Mouse (Mus musculus) kidney, adult 9 months (tissue): ENCODE results near the gene Unc13b.
"Not testable (repeated sequence)": the region's sequence is repeated elsewhere in the genome, so short reads cannot be mapped to it uniquely, and the experiment has no call there.

ENCODE experiments used
- DNase-seq: peaks from one replicate; pipeline ENCODE4 v3.0.0; 2022

Unc13b gene

DNA sequence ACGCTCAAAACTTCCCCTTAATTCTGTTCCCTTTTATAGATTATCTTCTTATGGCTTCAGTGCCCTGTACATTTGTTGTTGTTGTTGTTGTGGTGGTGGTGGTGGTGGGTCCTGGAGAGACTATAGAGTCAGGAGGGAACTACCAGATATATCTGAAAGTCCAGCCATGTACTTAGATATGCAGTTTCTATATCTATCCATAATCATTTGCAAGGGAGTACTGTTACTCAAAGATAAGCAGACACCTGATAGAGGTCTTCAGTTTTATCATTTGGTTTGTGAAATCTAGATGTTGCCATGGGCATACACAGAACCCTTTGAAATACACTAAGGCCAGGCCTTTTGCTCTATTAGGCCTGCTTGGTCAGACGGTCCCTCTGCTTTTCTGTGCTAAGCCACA, 55.8 kb downstream of the Unc13b start:
- DNase-seq = no peak

DNA sequence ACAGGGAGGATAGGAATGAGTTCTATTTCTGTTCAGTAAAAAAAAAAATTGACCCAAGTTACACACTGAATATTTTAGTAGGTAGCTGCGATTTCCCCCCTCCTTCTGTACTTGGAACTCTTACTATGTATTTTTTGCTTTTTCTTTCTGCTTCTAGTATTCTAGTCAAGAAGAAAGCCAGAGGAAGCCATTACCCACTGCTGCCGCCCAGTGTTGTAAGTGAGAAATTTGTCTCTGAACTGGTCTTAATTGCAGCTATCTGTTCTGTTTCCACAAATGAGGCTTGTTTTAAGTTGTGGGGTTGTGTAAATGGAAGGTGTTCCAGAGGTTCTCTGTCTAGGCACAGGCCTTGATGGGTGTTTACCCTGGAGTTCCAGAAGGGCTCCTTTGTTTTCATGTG, 56.2 kb downstream of the Unc13b start:
- DNase-seq = peak; percentile 56

DNA sequence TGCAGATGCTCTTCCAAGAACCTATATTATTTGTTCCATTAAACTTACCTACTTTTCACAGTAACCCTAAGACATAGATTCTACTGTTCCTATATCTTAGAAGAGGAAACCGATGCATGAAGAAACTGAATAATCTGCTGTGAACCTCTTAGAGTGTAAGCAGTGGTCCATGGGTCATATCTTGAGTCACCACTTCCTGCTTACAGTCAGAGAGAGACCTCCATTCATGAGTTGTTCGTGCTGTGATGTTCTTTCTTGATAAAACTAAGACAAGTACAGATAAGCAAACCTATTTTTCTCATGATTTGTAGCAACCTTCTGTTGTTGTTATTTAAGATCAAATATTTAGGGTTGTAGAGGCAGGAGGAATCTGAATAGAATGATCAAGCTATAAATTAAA, 57.5 kb downstream of the Unc13b start:
- no peak for DNase-seq

DNA sequence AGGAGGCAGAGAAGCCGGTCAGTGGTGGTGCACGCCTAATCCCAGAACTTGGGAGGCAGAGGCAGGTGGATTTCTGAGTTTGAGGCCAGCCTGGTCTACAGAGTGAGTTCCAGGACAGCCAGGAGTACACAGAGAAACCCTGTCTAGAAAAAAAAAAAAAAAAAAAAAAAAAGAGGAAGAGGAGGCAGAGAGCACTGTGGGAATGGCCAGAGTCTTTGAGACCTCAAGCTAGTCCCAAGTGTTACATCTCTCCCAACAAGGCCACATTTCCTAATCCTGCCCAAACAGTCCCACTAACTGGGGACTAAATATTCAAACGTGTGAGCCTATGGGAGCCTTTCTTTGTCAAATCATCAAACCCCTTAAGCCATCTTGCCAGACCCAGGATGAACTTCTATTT, 71.0 kb downstream of the Unc13b start:
- no peak for DNase-seq

DNA sequence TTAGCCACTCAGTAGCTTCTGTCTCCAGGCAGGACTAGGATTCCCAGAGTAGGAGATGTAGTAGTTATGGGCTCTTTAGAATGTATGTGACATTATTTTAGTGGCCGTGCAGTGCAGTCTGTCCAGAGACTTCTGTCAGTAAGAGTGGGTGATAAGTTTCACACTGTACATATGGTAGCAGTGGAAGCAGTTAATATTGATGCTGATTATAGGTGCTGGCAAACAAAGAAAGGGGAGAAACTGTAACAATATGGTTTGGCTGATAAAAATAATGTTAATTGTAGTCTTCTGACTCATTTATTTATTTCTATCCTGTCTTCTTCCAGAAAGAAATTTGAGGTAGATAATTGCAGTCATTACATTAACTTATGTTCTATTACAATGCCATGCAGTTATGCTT, 83.9 kb downstream of the Unc13b start:
- no peak for DNase-seq

DNA sequence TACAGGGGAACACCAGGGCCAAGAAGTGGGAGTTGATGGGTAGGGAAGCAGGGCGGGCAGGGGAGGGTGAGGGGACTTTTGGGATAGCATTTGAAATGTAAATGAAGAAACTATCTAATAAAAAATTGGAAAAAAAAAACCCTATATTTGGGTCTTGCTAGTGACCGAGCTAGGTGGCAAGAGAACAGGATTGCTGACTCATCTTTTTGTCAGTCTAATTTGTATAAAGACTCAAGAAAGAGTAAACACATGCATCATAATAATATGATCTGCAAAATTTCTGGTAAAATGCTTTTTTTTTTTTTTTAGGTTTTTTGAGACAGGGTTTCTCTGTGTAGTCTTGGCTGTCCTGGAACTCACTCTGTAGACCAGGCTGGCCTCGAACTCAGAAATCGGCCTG, 93.7 kb downstream of the Unc13b start:
- not testable (repeated sequence) for DNase-seq

DNA sequence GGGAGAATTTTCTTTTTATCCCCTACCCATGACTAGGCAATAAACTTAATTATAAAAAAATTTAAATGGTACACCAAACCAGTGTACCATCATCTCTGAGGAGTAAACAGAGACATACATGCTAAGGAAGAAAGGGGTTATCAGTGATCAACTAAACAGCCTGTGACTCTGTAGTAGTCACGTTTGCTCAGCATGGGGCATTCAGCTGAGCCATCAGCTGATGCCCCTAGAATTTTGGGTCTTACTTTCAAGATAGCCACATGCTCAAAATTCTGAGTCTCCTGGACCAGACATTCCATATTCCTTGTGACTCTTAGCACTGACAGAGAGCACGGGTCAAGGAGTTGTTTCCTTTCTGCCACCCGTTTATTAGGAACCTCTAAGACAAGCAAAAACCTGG, 101.3 kb downstream of the Unc13b start:
- DNase-seq = no peak

DNA sequence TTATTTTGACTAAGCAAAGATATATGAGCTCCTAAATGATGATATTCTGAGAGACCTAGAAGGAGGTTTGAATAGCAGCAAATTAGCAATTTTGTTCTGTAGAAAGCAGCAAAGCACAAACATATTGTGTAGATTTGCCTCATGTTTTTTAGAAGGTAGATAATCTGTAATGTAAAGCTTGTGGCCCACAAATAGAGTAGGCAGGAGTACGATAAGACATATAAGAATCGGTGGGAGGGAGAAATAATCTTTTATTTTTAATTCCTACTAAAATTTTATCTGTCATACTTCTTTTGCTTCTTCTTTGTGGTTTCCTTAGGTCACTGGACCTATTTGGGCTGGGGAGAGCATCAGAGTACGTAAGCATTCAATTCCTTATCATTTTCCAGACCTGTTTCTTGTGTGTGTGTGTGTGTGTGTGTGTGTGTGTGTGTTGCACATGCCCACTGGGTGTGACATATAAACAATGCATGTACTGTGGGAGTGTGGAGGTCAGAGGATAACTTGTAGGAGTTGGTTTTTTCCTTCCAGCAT, 102.4 kb downstream of the Unc13b start:
- DNase-seq = no peak

DNA sequence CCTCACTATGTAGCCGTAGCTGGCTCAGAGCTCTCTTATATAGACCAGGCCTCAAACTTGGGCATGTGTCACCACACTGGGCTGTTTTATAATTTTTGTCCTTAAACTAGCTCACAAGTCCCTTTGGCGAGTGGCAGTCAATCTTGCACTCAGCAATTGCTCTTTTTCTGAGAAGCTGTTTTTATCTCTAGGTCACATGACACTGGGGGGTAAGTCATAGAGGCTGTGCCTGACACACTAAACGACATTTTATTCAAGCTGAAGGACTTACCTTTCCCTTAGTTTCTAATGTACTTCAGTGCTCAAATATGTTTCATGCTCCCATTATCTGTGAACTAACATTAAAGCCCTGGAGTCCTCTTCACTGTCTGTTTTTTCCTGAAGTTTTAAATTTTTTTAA, 104.5 kb downstream of the Unc13b start:
- DNase-seq = no peak

DNA sequence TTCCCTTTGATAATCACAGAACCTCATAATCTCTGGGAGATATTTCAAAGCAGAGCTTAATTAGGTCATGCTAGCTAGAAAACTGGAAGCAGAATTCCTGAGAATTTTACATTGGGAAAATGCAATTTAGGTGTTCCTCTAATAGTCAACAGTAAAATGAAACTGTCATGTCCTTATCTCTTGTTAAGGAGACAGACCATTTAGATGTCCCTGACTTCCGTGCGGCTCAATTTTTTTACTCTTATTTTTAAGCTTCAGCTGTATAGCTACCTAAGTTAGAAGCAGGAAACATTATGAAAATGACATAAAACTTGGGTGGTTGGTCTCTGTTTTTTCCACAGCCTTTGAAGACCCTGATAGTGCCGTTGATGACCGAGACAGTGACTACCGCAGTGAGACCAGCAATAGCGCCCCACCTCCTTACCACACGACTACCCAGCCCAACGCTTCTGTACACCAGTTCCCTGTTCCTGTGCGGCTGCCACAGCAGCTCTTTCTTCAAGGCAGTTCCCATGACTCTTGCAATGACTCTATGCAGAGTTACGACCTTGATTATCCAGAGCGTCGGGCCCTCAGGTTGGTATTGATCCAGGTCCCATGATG, 106.8 kb downstream of the Unc13b start:
- no peak for DNase-seq

DNA sequence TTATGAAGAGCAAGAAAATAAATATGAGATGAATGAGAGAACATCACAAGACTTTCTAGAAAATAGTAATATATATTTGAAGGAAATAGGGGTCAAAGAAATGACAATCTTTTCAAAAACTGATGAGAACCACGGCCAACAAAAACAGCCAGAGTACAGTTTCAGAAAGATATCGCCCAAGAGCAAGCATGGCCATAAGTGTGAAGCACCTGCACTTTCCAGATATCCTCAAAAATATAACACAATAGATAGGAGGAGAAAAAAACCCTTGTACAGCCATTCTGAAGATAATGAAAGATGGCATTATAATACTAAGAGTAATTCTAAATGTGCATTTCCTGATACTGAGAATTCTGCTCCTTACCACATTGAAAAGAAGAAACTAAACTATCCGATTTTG, 111.3 kb downstream of the Unc13b start:
- DNase-seq = no peak

DNA sequence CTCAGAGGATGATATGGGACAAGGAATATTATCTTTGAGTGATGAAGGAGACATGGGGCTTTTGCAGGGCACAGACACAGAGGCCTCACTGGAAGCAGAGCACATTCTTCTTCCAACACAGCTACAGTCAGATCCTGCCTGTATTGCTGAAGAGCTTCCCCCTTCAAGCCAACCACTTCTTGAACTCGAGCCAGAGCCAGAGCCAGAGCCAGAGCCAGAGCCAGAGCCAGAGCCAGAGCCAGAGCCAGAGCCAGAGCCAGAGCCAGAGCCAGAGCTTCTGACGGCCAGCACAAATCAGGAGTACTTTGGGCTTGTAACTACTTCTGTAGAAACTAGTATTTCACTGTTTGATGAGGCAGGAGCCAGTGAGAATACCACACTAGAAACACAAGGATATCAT, 118.4 kb downstream of the Unc13b start:
- DNase-seq = peak; percentile 9

DNA sequence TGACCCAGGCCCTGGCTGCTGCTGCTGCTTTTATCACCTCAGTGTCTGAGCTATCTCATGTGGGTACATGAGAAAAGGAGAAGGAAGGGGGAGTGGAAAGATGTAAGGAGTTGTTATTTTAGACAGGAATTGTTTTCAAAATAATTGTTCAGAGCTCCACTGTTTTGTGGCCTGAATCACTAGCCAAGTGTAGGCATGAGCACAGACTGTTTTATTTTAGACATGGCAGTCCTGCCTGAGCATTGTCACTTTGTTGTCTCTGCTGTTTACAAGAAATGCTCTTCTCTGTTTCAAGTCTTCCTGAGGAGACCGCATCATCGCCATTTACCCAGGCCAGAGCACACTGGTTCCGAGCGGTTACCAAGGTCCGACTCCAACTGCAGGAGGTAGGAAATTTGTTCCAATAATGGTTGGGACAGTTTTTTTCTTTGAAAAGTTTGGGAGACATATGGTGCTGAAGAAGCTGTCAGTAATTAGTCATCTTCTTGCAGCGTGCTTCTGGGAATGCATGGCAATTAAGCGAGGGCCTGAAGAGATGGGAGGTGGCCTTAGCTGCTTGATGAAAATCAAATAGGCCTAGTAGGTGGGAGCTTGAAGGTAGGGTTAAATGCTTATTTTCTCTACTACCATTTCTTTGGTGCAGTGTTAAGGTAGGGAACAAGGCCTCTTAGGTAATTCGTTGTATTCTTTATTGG, 123.9 kb downstream of the Unc13b start:
- DNase-seq = no peak

DNA sequence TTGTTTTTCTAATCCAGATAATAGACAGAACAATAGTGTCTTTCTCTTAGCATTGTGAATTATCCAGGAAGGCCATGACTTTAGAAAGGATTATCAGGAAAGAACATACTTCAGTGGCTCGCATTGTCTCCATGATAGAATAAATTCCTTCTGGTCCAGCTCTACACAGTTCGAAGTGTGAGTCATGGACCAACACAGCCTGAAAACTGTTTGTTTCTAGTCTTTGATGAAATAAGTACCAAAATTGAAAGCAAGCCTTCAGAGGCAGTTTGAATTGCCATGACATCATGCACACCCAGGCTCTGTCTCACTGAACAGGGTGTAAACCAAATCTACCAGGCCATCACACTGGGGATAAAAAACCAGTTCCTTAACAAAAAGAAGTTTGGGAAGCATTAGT, 128.7 kb downstream of the Unc13b start:
- DNase-seq = no peak

DNA sequence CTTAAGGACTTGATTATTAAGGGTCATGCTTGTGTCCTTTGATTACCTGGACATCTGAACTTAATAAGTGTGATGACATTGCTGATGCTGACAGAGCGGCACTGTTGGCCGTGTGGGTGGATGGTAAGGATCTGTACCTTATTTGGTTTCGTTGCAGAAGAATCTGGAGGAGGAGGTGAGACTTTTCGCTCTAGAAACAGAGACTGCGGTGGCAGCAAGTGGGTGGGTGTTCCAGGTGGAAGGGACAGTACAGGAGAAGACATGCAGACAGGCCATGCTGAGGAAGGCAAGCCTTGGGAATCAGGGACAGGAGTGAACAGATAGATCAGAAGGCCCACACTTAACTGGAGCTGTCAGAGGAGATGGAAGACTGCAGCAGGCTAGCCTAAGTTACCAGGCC, 130.6 kb downstream of the Unc13b start:
- DNase-seq = no peak

DNA sequence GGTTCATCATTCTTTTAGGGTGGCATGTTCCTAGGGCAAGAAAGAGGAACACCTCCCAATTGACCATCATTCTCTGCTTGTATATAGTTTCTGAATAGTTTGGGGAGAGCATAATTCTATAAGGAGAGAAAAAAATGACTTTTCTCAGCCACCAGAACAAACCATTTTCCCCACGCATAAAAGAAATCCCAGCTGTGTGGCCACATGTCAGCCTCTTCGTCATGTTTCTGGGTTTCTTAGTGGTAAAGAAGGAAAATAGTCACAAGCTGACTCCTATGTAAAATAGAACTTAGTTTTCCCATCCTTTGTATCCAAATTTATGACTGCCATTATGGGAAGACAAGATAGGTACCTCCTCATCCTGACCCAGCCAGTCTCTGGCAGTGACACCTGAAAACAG, 146.2 kb downstream of the Unc13b start:
- no peak for DNase-seq

DNA sequence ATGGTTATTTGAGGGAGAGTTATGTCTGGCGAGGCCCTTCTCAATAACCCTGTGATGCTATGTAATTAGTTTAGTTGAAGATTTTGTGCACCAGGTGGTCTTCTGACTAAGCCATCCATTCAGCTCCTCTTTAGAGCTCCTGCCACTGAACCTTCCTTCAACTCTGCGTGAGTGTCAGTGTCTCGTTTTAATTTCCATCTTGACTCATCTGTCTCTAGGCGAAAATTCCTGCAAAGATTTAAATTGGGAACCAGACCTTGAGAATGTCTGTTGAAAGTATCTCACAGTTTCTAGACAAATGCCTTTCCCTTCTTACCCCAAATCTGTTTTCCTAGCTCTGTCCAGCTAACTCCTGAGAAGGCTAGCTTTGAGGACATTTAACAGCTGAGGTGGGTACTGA, 146.8 kb downstream of the Unc13b start:
- DNase-seq = no peak

DNA sequence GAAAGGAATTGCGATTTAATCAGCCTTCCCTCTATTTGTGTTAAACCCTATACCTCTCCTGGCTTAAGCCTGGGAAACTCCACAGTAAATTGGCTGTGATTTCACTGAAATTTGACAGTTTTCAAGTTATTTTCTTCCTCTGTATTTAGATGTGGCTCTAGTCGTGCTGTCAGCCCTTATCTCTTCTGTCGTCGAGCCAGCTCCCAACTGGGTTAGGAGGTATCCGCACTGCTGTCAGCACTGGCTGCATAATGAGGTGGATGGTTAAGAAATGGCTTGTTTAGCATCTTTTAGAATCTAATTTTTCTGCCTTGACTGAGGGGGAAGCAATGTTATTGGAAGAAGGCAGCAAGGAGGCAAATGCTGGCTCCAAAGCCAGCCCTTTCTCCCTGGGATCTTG, 148.2 kb downstream of the Unc13b start:
- no peak for DNase-seq

DNA sequence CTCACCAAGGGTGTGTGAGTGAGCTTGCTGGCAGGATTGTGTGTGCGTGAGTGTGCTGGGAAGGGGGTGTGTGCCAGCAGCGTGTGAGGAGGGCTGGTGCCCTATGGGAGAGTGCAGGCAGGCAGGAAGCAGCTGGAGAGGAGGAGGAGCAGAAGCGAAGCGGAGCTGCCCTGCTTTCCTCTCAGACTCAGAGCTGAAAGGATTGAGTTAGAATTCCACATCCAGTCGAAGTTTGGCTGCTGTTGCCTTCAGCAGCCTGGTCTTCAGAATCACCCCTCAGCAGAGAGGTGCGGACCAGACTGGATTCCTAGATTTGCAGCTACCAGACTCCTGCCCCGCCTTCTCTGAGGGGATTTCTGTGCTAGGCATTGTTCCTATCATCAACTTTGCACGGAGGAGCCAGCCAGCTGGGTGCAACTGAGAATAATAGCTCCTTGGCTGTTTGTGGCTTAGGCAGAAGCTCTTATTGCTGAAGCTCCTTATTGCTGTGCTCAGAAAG, 150.4 kb downstream of the Unc13b start:
- DNase-seq = no peak

DNA sequence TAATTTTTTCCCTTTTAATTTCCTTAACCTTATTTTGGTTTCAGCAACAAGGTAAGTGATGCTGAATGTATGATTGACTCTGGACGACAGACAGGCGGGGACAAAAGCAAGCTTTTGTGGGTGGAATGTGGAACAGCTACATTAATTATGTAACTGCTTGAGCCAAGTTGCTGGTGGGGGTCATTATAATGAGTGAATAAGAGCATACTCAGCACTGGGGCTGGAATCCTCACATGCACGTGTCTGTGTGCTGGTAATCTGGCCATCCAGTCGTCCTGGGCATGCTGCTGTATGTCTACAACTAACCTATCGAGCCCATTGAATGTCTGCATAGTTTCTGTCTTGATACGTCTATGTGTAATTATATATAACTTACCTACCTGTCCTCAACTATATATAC, 150.9 kb downstream of the Unc13b start:
- no peak for DNase-seq

DNA sequence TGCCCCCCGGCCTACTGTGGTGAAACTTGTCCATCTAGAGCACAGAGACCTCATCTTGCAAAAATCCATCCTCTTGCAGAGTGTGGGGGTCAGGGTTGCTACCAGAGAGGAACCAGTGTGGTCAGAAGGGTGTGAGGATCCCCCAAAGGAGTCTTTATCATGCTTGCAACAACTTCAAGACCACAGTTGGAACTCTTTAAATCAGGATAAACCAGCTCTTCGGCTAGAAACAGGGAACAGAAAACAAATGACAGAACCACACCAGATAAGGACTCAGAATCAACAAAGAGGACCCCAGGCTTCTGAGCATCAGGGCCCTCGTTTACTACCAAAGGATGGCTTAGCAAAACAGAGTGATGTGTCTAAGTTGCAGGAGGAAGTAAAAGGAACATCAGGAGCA, 157.7 kb downstream of the Unc13b start:
- DNase-seq = no peak

DNA sequence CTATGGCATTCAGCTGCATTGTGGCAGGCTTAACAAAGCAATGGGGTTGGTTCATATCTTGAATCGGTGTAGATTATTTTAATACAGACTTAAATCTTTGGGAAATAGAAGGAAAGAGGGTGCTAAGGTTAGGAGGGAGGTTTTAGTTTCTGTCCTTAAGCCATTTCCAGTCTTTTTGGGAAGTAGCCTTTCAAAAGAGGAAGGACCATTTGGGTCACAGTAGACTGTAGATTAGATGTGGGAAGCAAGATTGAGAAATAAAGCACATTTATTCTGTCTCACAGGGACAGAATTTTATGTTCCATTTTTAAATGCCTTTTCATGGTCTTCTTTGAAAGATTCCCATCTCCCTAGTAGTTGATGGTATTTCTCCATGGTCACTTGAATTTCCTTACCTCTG, 159.2 kb downstream of the Unc13b start:
- DNase-seq = no peak

DNA sequence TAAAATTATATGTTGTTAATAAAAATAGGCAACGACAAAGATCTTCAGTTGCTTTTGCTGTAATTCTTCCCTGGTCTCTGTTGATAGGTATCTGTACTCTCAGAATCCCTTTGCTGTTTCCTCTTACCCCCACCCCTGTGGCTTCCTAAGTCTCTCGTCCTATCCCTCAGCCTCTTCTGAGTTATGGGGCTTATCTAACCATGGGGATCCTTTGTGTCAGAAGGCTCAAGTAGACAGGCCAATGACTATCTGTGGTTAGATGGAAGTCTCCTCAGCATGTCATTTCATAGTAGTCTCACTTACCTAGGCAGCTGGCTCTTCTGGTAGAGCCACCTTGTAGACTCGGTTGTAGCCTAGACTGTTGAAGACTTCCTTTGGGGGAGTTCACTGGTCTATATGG, 173.1 kb downstream of the Unc13b start:
- no peak for DNase-seq

DNA sequence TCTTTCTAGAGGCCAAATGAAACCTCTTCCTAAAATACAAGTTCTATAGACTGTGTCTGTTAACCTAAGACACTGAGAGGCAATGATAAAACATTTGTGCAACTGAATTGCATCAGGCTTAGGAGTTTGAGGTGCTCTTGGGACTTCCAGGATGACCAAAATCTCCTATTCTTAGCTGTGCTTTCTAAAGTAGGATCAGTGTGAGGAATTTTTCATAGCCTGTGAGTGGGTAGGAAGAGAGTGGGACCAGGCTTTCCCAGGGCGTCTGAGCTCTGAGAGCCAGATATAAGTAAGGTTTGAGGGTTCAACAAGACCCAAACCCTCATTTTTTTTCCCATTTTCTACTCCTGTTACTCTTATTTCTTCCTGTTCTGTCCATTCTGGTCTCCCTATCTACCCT, 174.2 kb downstream of the Unc13b start:
- no peak for DNase-seq

DNA sequence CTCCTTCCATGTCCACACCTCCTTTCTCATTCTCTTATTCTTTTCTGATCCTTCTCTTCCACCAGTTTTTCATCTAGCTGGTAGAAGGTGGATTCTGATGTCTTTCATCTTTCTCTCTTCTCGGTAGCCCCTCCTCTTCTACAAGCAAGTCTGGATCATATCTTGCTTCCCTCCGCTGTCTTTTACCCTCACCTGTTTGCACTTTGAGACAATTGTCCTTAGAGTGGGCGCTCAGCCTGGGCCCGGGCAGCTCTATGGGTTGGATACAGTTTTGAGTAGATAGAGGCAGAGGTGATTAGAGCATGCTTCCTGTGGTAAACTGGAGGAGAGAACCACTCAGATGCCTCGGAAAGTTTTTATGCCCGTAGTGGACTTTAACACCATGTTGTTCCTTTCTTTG, 174.7 kb downstream of the Unc13b start:
- DNase-seq = no peak
